Mouse (Mus musculus) forebrain, embryonic 13.5 days (tissue): ENCODE measurements around the gene Mettl25. TPM values are rescaled to one million over a fixed set of nuclear protein-coding genes. Genes with fewer than 3 reads are reported as not detected.

Experiments used
- ATAC-seq: fragments of 200-750 bp; cut with Nextera tagmentation; 2 replicates; pipeline ENCODE4 v1.8.0; 2017
- H3K27ac ChIP-seq: fragments of 300-500 bp; sonication (generic); 2 replicates; pipeline ENCODE4 v1.5.1; 2015; ENCODE audit warnings: inconsistent platforms, mild to moderate bottlenecking, moderate library complexity
- H3K27me3 ChIP-seq: fragments of 300-500 bp; sonication (generic); 2 replicates; pipeline ENCODE4 v1.6.1; 2015; ENCODE audit warnings: mild to moderate bottlenecking, inconsistent platforms
- H3K36me3 ChIP-seq: fragments of 300-500 bp; sonication (generic); 2 replicates; pipeline ENCODE4 v1.6.1; 2015; ENCODE audit warnings: mild to moderate bottlenecking, inconsistent platforms; ENCODE audit not compliant: poor library complexity, severe bottlenecking
- H3K4me1 ChIP-seq: fragments of 300-500 bp; sonication (generic); 2 replicates; pipeline ENCODE4 v1.6.1; 2015; ENCODE audit warnings: inconsistent platforms
- H3K4me2 ChIP-seq: fragments of 300-500 bp; sonication (generic); 2 replicates; pipeline ENCODE4 v1.6.1; 2015; ENCODE audit warnings: inconsistent platforms, mild to moderate bottlenecking, moderate library complexity
- H3K4me3 ChIP-seq: fragments of 300-500 bp; sonication (generic); 2 replicates; pipeline ENCODE4 v1.5.1; 2015; ENCODE audit warnings: mild to moderate bottlenecking, inconsistent platforms
- H3K9ac ChIP-seq: fragments of 300-500 bp; sonication (generic); 2 replicates; pipeline ENCODE4 v1.6.1; 2015; ENCODE audit warnings: mild to moderate bottlenecking, inconsistent platforms
- H3K9me3 ChIP-seq: fragments of 300-500 bp; sonication (generic); replicated peaks from 2 replicates; pipeline ENCODE4 v1.6.1; 2016; ENCODE audit warnings: inconsistent platforms
- WGBS: fragments of 180-500 bp; shearing (Covaris S2); methylation state at CpG from one replicate; pipeline ENCODE4 v1.1.7; 2015; 5-methylcytosine and 5-hydroxymethylcytosine counted together
- polyA plus RNA-seq: library from polyadenylated mRNA; unstranded; fragments of >200 nt; fragmentation: Nextera tagmentation; extraction: Ambion mirVana; gene quantifications from 2 replicates; pipeline ENCODE4 v1.2.1, GENCODE M21; 2015

The Mettl25 gene
- polyA plus RNA-seq, 1 experiment from 2014 or later: 12.4 TPM

GRCm38 (mm10) chr10:105793776-105794552 lies 47.2 kb downstream of the Mettl25 start:
- Histone ChIP-seq H3K9ac (no peak overlapping the region), H3K27ac (no peak overlapping the region), H3K9me3 (no peaks in the 10 kb centered on the region), H3K4me2 (no peak overlapping the region), H3K4me1 (peaks cover 4% of the 10 kb centered on the region; the same call in 1 of the 2 replicates), H3K36me3 (peaks cover 17% of the 10 kb centered on the region; the same call in 1 of the 2 replicates), H3K4me3 (no peak overlapping the region), H3K27me3 (no peaks in the 10 kb centered on the region)
- 78% methylated on average over 15 of the region's 15 CpGs for WGBS
- no peak for ATAC-seq

DNA sequence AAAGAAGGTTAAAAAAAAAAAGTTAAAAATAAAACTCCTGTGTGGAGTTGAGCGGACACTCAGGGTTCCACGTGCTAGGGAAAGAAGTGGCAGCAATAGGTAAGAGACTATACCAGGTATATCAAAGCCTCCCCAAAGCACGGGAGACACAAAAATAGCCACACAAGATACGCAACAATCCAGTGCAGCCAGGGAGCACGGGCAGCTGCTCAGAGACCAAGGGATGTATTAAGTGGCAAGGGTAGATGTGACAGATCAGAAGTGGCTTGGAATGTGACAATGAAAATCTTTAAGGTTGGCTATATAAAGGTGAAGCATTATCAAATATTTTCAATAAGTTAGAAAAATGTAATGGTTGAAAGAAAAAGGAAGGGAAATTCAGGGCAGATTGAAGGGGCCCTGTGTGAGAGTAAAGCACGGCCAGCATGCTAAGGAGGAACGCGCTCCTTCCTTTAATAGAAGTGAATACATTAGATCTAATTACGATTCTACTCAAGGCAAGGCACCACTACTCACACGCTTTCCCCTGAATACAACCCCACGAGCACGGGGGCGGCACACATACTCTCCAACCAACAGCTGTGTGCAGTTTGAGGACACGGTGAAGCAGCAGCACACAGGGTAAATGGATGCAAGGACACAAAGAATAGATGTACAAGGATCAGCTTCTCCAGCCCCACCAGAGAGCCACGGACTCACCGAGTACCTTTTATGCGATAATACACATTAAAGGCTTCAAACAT lies 52.3 kb downstream of the Mettl25 start:
- Histone ChIP-seq H3K4me3 (no peak overlapping the region), H3K27me3 (no peaks in the 10 kb centered on the region), H3K4me1 (peaks cover 8% of the 10 kb centered on the region; the same call in 1 of the 2 replicates), H3K9ac (no peak overlapping the region), H3K4me2 (peak overlapping the region; percentile 30), H3K36me3 (peaks cover 14% of the 10 kb centered on the region; the same call in 1 of the 2 replicates), H3K27ac (peak overlapping the region; percentile 61), H3K9me3 (no peaks in the 10 kb centered on the region)
- 46% methylated on average over 17 of the region's 17 CpGs for WGBS
- peak; percentile 92 for ATAC-seq

GRCm38 (mm10) chr10:105783766-105784165 lies 57.4 kb downstream of the Mettl25 start:
- Histone ChIP-seq H3K4me1 (peaks cover 2% of the 10 kb centered on the region; the same call in 1 of the 2 replicates), H3K4me3 (no peak overlapping the region), H3K4me2 (no peak overlapping the region), H3K36me3 (peaks cover 4% of the 10 kb centered on the region; the same call in 1 of the 2 replicates), H3K9me3 (no peaks in the 10 kb centered on the region), H3K27ac (no peak overlapping the region), H3K27me3 (no peaks in the 10 kb centered on the region), H3K9ac (no peak overlapping the region)
- no peak for ATAC-seq
- 89% methylated on average over 8 of the region's 8 CpGs for WGBS

DNA sequence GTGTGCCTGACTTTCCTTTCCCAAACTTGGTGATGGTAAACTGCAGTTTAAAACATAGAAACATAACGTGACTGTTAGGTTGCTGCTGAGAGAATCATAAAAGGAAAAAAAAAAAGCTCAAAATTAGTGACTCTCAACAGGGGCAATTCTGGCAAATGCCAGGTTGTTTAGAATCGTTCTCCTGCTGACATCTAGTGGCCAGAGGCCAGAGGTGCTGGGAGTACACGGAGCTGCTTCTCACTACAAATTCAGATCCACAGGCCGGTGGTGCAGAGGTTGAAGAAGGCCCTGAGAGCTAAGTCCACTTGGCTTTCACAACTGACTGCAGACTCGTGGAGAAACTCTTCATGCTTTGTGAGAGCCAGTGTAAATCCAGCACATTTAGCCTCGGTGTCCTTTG lies 66.8 kb downstream of the Mettl25 start:
- no peaks in the 10 kb centered on the region for H3K36me3 ChIP-seq
- H3K4me3 ChIP-seq: no peak overlapping the region
- H3K9me3 ChIP-seq: no peaks in the 10 kb centered on the region
- 15% methylated on average over 6 of the region's 6 CpGs for WGBS
- no peaks in the 10 kb centered on the region for H3K27me3 ChIP-seq
- H3K4me2 ChIP-seq: no peak overlapping the region
- ATAC-seq: peak; percentile 91
- no peak overlapping the region for H3K27ac ChIP-seq
- no peaks in the 10 kb centered on the region for H3K4me1 ChIP-seq
- H3K9ac ChIP-seq: no peak overlapping the region

GRCm38 (mm10) chr10:105772821-105773302 lies 68.3 kb downstream of the Mettl25 start:
- no peaks in the 10 kb centered on the region for H3K9me3 ChIP-seq
- 93% methylated on average over 9 of the region's 9 CpGs for WGBS
- H3K4me2 ChIP-seq: no peak overlapping the region
- H3K4me1 ChIP-seq: no peaks in the 10 kb centered on the region
- H3K9ac ChIP-seq: no peak overlapping the region
- no peak overlapping the region for H3K4me3 ChIP-seq
- no peak overlapping the region for H3K27ac ChIP-seq
- H3K36me3 ChIP-seq: no peaks in the 10 kb centered on the region
- ATAC-seq: peak; percentile 46; the same call in 1 of the 2 replicates
- H3K27me3 ChIP-seq: no peaks in the 10 kb centered on the region

DNA sequence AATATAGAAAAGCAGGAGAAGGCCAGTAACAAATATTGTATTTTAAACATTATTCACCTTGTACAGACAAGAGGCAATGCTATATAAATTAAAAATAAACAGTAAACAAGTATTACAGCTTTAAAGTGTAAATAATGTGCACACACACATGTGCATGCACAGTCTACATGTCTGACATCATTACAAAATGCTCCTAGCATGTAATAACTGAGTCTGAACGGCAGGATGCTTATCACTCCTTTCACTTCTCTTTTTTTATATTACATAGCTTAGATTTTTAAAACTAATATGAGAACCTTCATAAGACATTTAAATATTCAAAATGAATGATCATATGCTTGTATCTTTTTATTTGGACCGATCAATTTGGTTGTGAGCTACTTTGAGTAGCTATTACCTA lies 77.2 kb downstream of the Mettl25 start:
- 86% methylated on average over 2 of the region's 2 CpGs for WGBS
- no peak for ATAC-seq
- H3K4me3 ChIP-seq: no peak overlapping the region
- no peak overlapping the region for H3K9ac ChIP-seq
- H3K4me2 ChIP-seq: no peak overlapping the region
- H3K27me3 ChIP-seq: no peaks in the 10 kb centered on the region
- no peaks in the 10 kb centered on the region for H3K4me1 ChIP-seq
- H3K36me3 ChIP-seq: no peaks in the 10 kb centered on the region
- H3K9me3 ChIP-seq: no peaks in the 10 kb centered on the region
- no peak overlapping the region for H3K27ac ChIP-seq

GRCm38 (mm10) chr10:105760460-105760859 lies 80.7 kb downstream of the Mettl25 start:
- 87% methylated on average over 2 of the region's 2 CpGs for WGBS
- Histone ChIP-seq H3K27me3 (no peaks in the 10 kb centered on the region), H3K9me3 (no peaks in the 10 kb centered on the region), H3K4me1 (no peaks in the 10 kb centered on the region), H3K9ac (no peak overlapping the region), H3K27ac (no peak overlapping the region), H3K36me3 (no peaks in the 10 kb centered on the region), H3K4me3 (no peak overlapping the region), H3K4me2 (no peak overlapping the region)
- ATAC-seq: no peak

DNA sequence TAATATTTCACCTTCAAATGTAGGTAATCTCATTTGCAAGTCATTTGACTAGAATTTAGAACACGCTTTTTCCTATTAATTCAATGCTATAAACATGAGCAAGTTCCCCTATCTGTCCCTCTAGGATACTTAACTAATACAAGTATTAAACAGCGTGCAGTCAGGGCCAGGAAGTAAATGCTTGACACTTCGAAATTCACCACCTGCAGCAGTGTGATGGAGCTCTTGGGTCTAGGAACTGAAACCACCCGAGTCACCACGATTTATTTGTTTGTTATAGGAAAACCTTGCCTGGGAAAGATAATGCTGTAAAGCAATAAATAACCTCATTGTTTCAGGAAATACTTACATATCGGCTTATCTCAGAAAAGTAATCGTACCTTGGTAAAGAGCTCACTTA lies 81.1 kb downstream of the Mettl25 start:
- WGBS: 88% methylated on average over 7 of the region's 7 CpGs
- H3K27me3 ChIP-seq: no peaks in the 10 kb centered on the region
- H3K4me2 ChIP-seq: no peak overlapping the region
- no peaks in the 10 kb centered on the region for H3K9me3 ChIP-seq
- H3K4me3 ChIP-seq: no peak overlapping the region
- ATAC-seq: no peak
- H3K27ac ChIP-seq: no peak overlapping the region
- H3K36me3 ChIP-seq: no peaks in the 10 kb centered on the region
- H3K9ac ChIP-seq: no peak overlapping the region
- H3K4me1 ChIP-seq: no peaks in the 10 kb centered on the region

DNA sequence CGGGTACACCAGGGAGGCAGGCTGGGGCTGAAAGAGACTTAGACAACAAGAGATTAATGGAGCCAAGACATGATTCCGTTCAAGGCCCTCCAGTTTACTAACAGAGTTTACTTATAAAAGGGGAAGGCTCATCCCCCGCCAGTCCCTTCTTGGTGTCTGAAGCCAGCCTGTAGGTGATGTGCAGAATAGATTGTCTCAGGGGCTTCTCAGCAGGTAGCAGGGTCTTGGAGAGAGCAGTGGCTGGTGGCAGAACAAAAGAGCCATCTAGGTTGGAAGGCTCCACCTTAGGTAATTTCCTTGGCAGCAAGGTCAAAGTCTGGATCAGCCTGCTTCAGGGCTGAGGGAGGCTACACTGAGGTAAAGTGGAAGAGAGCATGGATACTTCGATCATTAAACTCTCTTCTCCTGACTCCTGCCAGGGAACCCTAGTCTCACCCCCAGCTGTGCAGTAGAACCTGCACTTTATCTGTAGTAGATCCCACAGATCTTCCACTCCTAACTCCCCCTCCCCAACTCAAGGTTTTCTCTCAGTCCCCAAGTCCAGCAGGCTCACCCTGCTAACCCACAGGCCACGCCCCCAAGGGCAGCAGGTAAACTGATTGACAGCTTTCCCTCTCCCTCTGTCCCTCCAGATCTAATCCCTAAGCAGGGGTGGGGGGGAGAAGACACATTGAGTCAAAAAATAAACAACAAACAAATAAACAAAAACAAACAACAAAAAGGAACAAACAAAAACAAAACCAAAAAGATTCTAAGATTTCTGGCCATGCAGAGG lies 87.2 kb downstream of the Mettl25 start:
- 82% methylated on average over 5 of the region's 5 CpGs for WGBS
- Histone ChIP-seq H3K27ac (no peak overlapping the region), H3K4me1 (no peaks in the 10 kb centered on the region), H3K36me3 (no peaks in the 10 kb centered on the region), H3K27me3 (no peaks in the 10 kb centered on the region), H3K9ac (no peak overlapping the region), H3K9me3 (no peaks in the 10 kb centered on the region), H3K4me2 (no peak overlapping the region), H3K4me3 (no peak overlapping the region)
- no peak for ATAC-seq

- Histone ChIP-seq H3K9ac (no peak overlapping the region), H3K27ac (no peak overlapping the region), H3K4me1 (no peaks in the 10 kb centered on the region; the same call in 1 of the 2 replicates), H3K4me2 (no peak overlapping the region), H3K36me3 (no peaks in the 10 kb centered on the region), H3K9me3 (no peaks in the 10 kb centered on the region), H3K27me3 (no peaks in the 10 kb centered on the region), H3K4me3 (no peak overlapping the region)
- ATAC-seq: no peak
- WGBS: 85% methylated on average over 1 of the region's 1 CpGs
These were observed 95.2 kb downstream of the Mettl25 start for GRCm38 (mm10) chr10:105746019-105746418.

DNA sequence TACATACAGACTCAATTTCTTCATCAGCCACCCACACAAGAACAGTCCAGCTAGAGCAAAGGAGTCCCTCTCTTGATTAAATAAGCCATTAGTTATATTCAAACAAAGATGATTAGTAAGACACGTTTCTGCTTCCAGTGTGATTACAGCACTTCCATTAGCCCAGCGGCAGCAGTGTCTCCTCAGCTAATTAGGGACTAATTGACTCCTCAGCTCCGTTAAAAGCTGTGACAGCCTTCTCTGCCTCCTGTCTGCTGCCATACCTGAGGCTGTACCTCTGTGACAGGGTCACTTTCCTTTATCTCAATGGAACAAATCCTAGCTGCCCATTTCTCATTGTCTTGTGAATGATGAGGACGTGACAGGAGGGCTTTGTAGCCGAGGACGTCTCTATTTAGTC lies 99.4 kb downstream of the Mettl25 start:
- Histone ChIP-seq H3K4me2 (no peak overlapping the region), H3K4me1 (no peaks in the 10 kb centered on the region; the same call in 1 of the 2 replicates), H3K27ac (no peak overlapping the region), H3K9me3 (no peaks in the 10 kb centered on the region), H3K9ac (no peak overlapping the region), H3K4me3 (no peak overlapping the region), H3K27me3 (no peaks in the 10 kb centered on the region), H3K36me3 (no peaks in the 10 kb centered on the region)
- ATAC-seq: peak; percentile 45; the same call in 1 of the 2 replicates
- WGBS: 33% methylated on average over 6 of the region's 6 CpGs
